Mouse (Mus musculus): Measurements from ENCODE around the gene Thnsl1. TPM values are rescaled to one million over a fixed set of nuclear protein-coding genes. Genes with fewer than 3 reads are reported as not detected.

Thnsl1 gene
- polyA plus RNA-seq (2017; shearing (Covaris generic)): 1.5 TPM

DNA sequence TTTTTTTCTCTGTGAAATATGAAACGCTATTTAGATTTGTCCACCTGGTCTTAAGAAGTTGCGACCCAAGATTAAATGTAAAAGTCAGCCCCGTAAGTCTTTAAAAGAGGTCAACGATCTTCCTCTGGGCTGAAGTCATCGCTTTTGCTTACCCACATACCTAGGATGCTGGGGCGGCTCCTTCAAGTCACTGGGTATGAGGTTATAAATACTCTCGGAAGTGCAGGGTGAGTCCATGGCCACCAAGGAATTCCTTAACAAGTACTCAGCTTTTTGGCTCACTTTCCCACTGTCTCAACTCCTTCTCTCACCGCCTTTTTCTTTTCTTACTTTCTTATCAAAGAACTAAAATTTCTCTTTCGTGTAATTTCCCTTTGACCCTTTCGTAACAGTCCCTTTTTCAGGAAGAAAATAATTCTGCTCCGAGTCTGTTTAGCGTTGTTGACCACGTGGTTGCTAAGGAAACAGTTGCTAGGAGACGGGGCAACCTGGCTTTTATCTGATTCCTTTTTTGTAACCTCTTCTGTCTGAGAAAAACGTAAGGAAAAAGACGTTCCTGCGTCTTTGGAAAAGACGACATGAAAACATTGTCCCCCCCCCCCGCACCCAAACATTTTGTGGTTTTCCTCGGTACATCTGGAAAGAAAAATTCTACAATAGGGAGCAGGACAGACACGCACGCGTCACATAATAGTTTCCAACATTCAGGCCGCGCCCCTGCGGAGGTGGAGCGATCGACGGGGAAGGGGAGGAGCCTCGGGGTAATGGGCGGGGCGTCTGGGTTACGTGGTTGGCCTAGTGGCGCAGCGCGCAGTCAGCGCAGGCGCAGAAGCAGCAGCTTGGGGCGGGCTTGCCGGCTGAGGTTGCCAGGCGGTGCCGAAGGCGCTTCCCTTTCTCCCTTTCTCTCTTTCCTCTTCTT lies at the start of gene Thnsl1, which contains the start of gene Enkur:
Thnsl1 (plus strand) TSS at position 813 of the 919 bp plus-strand sequence.
Enkur (minus strand) TSS at position 454 of the 919 bp plus-strand sequence.

Other genes starting within 250 kb of the Thnsl1 start
- gene Arhgap21, start 236.8 kb upstream of the Thnsl1 start, polyA plus RNA-seq (2017; shearing (Covaris generic)): 11.5 TPM
- gene Enkur, start 359 bp upstream of the Thnsl1 start, polyA plus RNA-seq (2017; shearing (Covaris generic)): 1.8 TPM
- not detected for gene Gpr158, start 161.8 kb downstream of the Thnsl1 start, polyA plus RNA-seq (2017; shearing (Covaris generic))

All from effector memory CD4-positive, alpha-beta T cell, adult 5 months (primary cell).